In genomic region chr9:15175866-15176265, GRCm38 (mm10) we compare ENCODE assay signal across 27 mouse cellular contexts.
"Had no signal": no experiment of that assay in that cellular context is flagged by ENCODE, and none has a peak within 500 bp of the region (broad histone marks: within the 10 kb centered on the region; RNA-seq: fewer than 3 reads in every experiment).

No protein-coding gene starts in this region.

- H3K4me2 ChIP-seq: heart, embryonic 12.5 days; hindbrain, embryonic 12.5 days; hindbrain, embryonic 14.5 days; intestine, embryonic 15.5 days; limb, embryonic 12.5 days; liver, embryonic 11.5 days; liver, embryonic 13.5 days; liver, embryonic 15.5 days had no signal

- H3K4me3 ChIP-seq: gastrocnemius, adult 2 months; heart, adult 2 months; heart, embryonic 12.5 days; hindbrain, embryonic 10.5 days; hindbrain, embryonic 12.5 days; intestine, embryonic 15.5 days; layer of hippocampus, adult 2 months; left cerebral cortex, adult 2 months; limb, embryonic 10.5 days; limb, embryonic 12.5 days; liver, embryonic 13.5 days; liver, embryonic 15.5 days had no signal

- ATAC-seq: hindbrain, embryonic 16.5 days; inflammation-experienced regulatory T-cells, adult 6 months; intestine, embryonic 15.5 days; intestine, postnatal 0 days had no signal

- H3K9me3 ChIP-seq: heart, embryonic 12.5 days; hindbrain, embryonic 10.5 days; hindbrain, embryonic 12.5 days; intestine, embryonic 15.5 days; limb, embryonic 10.5 days; limb, embryonic 12.5 days; liver, embryonic 13.5 days; liver, embryonic 15.5 days had no signal

- H3K27me3 ChIP-seq: heart, embryonic 12.5 days; hindbrain, embryonic 12.5 days; intestine, embryonic 15.5 days; limb, embryonic 12.5 days; liver, embryonic 13.5 days; liver, embryonic 15.5 days had no signal

- H3K36me3 ChIP-seq: heart, embryonic 12.5 days; hindbrain, embryonic 10.5 days; hindbrain, embryonic 12.5 days; intestine, embryonic 15.5 days; limb, embryonic 10.5 days; limb, embryonic 12.5 days; liver, embryonic 13.5 days; liver, embryonic 15.5 days had no signal

- H3K27ac ChIP-seq: gastrocnemius, adult 2 months; heart, adult 2 months; hindbrain, embryonic 10.5 days; hindbrain, embryonic 12.5 days; hindbrain, embryonic 14.5 days; intestine, embryonic 15.5 days; layer of hippocampus, adult 2 months; left cerebral cortex, adult 2 months; limb, embryonic 10.5 days; limb, embryonic 12.5 days; liver, embryonic 13.5 days; liver, embryonic 15.5 days had no signal

- DNase-seq: gastrocnemius, adult 2 months; gastrocnemius, postnatal 10 days; gastrocnemius, postnatal 25 days; heart, adult 2 months; heart, postnatal 14 days; heart, postnatal 4 days; kidney, adult 18-20 months; kidney, adult 8-10 months; kidney, postnatal 10 days; kidney, postnatal 25 days; kidney, postnatal 4 days; liver; liver, embryonic 13.5 days had no signal

- H3K4me1 ChIP-seq: hindbrain, embryonic 10.5 days; hindbrain, embryonic 12.5 days; intestine, embryonic 15.5 days; limb, embryonic 10.5 days; limb, embryonic 12.5 days; liver, embryonic 13.5 days; liver, embryonic 15.5 days had no signal
